Mouse (Mus musculus) kidney, adult 8-10 months (tissue): ENCODE measurements at regions not wholly inside any gene's neighbourhood (a gene's known extent, or its start where the extent isn't known, plus 50 kb on each side); places are given as distances from the start of the nearest gene placed in this dataset.
A peak's percentile ranks its signal among the peaks of the same experiment; 100 is the strongest.

Experiments used
- DNase-seq, 2 experiments: peaks; one replicate each; pipeline ENCODE4 v3.0.0; 2022

DNA sequence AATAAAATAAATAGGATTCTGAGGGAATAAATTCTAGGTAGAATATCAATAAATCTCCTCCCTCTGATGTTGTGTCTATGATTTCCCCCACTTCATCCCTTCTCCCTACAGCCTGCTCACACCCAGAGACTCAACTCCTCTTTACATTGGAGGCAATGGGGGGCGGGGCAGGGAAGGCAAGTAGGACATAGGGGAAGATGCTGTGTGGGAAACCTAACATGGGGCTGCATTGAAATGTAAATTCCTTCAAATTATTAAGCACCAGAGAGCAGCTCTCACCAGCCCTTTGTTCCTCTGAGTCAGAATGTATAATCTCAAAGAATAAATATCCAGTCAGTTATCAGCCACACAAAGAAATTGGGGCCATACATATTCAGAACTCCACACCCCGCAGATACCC, 91.6 kb downstream of the Nuf2 start:
- no peak for DNase-seq

DNA sequence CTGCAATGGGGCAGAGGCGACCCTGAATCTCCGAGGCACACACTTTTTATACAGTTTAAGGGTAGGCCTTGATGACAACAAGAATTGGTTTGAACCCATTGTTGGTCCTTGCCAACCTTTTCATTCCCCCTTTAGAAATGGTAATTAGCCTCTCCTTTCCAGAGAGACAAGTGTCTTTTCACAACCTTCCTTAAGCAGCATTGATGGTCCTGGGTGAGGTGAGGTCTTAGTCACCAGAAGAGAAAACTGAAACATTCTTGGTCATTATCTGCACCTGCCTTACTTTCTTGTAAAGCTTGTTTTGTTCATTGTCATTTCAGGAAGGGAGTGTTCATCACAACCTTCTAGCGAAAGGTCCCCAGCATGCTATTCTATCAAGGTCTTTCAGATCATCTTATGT, 93.3 kb downstream of the Nuf2 start:
- no peak for DNase-seq

DNA sequence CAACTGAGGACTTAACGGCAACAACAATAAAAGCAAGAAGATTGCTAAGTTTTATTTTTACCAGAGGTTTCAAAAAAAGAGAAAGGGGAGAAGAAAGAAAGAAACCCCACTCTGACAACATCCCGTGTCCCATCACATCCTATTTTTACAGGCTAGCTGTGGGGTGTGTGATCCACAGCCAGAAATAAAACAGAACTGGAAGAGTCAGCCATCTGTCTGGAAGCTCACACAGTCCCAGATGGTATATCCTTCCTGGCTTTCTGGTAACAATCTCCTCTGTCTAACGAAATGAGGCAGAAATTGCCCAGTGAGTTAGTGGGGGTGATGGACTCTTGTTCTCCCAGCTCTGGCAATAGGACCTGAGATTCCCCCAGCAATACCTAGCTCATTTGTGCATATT, 108.9 kb downstream of the Nuf2 start:
- DNase-seq = no peak

DNA sequence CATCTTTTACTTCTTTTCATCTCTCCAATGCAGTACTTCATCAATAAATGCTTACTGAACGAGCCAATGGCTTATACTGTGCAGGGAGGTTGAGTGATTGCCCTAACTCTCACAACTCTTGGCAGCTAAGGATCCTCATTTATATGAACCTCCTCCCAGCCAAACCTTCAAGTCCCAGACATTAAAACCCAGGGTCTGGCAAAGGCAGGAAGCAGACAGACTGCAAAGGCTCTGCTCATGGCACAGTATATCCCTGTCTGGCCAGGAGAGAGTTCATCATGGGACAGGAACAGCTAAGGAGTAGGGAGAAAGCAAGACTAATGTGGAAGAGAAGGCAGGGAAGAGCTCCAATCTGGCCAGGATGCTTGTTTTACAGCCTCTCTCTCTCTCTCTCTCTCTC, 109.6 kb downstream of the Nuf2 start:
- DNase-seq = no peak

DNA sequence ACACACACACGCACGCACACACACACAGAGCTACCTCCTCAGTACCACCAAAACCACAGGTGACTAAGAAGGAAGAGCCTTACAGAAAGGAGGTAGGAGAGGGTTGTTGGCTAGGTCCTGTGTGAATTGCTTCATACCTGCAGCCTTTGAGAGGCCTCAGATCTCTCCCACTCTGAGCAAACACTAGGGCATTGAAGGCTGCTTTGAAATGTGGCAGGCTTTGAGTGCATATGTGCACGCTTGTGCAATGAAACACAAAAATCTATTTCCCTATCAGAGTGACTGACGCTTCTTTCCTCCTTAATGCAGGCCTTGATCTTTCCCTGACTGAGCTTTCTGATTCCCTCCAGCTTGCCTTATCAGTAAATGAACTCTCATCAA, 112.6 kb downstream of the Nuf2 start:
- DNase-seq = no peak

DNA sequence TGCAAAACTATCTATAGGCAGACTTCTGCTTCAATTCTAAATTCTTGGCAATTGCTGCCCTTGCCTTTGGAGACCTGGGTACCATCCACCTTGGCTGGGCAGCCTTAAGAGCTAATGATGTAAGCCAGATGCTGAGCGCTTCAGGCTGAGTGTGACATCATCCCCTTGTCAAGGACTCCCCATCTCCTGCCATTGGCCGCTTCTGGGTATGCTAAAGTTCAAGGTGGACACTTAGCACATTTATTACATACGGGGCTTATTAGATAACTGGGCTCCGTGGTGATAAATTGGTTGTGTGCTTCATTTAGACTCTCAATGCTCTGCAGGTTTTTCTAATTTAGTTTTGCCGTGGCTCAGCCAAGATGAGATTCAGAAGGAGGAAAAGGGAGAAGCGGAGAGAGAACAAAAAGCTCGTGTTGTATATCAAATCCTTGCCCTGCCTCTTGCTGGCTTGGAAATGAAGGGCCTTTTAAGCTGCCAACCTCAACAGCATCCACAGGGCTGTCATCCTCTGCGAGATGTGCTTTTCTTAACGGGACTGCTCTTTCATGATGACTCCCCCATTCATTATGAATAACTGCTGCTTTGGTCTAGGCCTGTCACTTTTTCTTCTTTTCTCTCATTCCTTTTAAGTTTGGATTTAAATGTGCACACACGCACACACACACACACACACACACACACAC, 113.1 kb downstream of the Nuf2 start:
- no peak for DNase-seq

DNA sequence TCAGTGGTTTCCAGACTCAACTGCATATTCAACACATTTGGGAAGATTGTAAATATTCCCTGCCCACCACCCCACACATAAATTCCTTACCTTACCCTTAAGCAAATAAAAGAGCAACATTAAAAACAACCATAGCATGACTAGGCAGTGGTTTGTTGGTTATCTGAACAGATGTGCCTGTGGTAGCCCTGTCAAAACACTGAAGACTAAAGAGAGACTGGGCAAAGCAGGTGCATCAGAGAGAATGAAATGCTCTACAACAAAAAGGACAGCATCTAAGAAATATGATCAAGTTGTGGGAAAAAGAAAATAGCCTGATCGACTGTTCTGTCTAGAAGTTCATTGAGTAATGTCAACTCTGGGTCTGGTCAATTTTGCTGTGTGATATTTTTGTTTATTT, 114.6 kb downstream of the Nuf2 start:
- DNase-seq = no peak

DNA sequence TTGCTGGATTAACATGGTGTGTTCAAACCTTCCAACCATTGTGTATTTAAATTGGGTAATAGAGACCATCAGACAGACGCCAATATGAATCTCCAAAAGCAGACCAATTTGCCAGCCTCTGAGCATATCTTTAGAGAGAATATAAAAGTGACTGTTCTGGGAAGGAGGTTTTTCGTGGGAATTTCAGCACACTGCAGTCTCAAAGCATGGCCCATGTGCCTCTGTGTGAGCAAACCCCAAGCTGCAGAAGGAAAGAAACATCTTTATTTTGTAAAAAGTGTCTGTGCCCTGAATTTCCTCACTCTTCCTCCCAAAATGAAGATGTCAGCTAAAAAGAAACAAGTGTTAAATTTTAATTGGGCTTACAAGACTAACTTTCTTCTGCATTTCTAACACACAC, 123.1 kb downstream of the Nuf2 start:
- no peak for DNase-seq

DNA sequence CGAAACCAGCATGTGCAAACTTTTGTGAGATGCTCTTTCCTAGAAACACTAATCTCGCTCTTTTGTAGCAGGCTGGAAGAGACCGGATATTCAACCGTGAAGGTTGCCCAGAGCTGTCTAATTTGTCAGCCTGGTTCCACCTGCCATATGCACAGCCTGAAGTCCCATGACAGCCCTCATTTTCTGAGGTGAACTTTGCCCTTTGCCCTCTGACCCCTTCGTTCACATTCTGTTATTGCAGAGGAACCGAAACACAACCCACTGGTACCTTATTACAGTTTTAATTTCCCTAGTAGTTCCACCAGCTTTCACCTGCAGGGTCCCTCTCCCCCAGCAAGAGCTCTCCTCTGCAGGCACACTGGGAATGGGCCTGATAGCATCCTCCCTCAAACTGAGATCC, 130.4 kb downstream of the Nuf2 start:
- DNase-seq = no peak

DNA sequence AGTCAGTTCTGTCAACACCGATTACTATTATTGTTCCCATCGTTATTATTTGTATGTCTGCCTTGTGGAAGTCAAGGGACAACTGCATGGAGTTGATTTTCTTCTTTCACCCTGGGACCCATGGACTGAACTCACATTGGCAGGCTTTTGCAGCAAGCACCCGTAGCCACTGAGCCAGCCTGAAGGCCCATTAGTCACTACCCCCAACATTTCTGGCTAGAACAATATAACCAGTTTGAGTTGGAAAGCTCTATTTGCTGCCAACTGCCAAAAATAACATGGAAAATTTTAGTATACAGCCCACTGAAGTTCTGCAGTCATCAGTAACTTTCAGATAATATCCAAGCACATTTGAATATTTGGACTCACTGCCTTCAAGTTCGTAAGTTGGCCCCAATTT, 133.9 kb downstream of the Nuf2 start:
- no peak for DNase-seq

DNA sequence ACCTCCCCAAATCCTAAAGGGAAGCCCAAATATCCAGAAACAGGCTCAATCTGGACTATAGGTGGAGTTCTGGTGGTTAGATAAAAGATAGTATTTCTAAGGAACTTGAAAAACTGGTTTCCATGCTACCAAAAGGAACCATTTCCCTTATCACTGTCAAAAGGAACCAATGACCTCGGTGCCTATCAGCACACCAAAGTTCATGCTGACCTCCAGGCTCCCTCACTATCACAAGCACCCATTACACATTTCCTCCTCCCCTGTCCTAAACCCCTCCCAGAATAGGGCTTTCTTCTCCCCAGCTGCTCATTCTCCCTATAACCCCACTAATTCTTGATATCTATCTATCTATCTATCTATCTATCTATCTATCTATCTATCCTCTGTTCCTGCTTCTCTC, 144.2 kb downstream of the Nuf2 start:
- DNase-seq = no peak

DNA sequence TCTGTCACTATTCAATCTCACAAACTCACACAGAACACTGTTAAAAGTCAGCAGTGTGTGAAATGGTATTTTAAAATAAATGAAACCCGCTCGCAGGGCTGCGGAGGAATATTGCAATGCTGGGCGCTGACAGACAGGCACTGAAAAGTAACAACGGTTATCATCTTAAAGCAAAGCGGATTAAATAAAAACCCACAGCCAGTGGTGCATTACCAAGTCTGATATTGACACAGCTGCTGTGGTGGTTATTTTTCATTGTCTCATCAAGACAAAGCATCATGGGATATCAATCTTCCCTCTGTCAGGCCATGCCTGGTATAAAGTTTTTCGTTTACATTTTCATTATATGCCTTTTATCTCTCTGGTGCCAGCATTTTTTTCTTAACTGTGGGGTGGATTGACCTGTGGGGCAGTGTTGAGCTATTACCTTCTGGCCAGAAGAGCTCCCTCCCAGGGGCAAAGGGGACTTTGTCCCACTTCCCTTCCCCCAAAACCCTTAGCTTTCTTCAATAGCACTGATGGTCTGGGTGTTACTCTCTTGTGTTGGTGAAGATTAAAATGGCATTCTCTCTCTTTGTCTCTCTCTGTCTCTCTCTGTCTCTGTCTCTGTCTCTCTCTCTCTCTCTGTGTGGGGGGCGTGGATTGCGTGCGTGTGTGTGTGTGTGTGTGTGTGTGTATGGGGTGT, 145.4 kb downstream of the Nuf2 start:
- no peak for DNase-seq

DNA sequence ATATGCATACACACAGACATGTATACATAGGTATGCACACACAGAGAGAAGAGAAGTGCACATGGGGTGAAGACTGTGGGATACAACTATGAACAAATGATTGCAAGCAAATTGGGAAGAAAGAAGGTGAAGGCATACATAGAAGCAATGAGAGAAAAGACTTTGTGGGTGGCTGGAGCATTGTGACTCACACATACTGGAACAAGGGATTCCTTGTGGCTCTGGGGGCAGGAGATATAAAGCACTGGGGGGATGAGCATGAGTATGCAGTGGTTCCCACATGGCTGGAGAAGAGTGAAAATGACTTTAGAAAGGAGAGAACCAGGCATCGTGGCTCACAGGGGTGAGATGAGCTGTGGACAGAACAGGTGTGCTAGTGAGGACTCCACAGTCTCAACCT, 156.6 kb downstream of the Nuf2 start:
- DNase-seq = no peak

DNA sequence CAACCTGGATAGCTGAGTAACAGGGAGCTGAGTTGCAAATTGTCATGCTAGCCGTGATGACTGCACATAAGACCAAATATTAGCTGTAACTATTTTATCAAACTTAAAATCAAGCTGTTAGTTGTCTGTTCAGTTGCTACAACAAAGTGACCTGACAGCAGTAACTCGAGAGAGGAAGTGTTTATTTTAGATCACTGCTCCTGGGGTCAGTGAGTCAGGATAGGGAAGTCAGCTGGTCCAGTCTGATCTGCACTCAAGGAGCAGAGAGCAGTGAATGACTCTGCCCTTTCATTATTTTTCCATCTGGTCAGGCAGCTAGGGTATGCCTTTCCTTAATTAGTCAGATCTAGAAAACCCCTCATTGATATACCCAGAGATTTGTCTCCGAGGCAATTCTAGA, 162.5 kb downstream of the Nuf2 start:
- no peak for DNase-seq

DNA sequence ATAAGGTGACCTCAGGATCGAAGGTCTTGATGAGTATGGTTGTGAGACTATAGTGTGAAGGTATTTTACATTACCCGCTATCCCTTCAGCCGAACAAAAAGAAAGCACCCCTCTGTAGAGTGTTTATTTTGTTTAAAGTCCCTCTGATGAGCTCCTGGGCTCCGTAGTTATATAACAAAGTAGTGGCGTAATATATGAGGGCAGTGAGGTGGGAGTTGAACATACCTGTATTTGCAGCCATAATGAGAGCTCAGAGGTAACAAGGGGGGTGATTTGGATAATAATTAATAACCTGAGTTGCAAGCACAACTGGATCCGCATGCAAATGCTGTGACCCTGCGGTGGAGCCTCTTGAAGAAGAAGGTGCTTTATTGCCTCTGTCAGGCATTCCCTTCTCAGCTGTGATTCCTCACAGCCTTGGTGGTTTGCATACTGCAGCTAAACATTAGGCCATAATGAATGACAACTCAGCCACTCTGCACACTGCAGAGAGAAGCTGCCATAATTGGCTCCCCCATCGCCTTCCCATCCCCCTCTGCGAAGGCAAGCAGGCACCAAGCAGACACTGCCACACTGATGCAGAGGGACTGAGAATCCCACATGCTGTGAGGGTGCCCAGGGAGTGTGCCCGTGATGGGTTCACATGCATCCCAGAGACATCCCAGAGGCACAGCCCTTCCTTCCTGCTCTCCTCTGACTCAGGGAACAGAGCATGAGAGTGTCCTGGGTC, 163.3 kb downstream of the Nuf2 start:
- DNase-seq = no peak

DNA sequence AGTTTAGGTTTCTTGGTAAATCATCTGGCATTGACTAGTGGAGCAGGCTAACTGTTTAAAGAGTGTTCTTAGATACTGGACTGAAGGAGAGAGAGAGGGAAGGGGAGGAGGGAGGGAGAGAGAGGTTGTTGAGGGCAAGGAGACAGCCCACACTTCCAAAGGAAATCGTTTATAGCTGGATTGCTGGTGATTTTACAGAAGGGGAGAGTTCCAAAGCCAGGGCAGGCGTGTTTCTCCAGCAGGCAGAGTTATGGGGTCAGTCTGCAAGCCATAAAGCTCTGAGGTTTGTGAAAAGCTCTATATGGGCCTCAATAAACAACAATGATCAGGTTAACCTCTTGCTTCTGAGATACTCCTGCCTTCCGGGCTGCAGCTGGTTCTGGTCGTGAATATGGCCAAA, 163.9 kb downstream of the Nuf2 start:
- DNase-seq = no peak

DNA sequence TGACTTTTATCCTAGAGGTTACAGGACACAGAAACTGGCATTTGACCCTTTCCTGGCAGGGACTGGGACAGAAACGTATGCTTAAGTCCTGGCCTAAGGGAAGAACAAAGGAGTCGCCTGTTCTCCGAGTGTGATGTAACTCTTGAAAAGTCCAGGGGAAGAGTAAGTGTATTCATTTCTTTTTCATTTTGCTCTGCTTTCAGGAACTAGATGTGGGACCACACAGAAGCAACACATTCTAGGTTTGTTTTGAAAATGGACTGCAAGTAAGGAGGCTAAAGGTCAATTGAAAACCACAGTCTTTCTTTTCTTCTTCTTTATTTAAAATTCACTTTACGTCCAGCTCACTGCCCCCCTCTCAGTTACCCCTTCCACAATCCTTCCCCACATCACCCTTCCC, 168.7 kb downstream of the Nuf2 start:
- DNase-seq = no peak

DNA sequence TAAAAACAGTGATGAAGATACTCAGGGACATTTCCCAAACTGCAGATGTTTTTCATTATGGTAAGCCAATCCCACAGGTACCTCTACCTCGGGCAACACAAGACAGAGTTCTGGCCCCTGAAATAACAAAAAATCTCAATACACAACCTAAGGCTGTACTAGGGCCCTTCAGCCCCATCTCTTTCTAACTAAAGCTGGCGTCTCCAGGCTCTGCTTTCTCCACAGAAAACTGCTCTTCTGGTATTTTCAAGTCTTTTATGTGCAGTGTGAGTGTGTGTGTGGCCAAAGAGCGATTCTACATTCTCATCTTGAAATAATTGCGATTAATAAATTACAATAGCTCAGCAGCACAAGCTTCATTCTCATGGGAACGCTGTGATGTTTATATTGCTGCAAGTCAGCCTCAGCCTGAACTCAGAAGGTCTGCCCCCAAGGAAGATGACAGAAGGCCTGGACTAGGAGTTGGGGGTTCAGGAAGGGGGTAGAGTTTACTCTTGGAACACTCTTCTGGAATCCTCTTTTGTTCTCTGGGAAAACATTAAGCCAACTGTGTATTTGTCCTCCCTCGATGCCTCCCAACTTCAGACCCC, 173.5 kb downstream of the Nuf2 start:
- DNase-seq = no peak

DNA sequence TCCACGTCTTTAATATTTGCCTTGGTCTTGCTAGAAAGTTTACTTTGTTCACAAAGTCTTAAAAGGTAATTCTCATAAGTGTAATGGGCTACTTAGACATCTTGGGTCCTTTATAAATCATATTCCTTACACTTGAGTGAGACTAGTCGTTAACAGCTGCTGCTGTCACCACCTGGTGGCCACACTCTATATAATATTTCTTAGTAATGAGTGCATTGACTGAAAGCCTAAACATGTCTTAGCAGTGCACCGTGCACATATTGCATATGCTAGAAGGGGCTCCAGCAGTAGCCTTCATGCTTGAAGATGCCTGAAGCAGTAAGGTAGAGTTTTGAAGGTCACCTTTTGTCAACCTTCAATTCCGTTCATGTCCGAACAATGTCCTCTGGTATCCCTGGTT, 177.2 kb downstream of the Nuf2 start:
- no peak for DNase-seq

DNA sequence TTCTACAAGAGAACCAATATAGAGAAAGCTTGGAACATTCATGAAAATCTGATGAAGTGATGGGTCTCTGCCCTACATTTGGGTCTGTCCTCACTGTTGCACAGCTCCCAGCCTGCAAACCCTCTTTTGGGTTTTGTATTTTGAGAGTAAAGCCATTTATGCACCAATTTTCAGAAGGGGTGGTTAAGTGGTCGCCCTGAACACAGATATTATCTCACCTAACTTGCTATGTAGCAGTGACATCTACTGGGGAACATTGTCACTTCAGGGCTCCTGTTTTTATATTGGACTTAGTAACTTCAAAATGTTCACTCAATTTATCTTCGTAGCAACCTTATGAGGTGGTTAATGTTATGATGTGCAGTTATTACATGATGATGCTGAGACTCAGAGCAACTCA, 183.6 kb downstream of the Nuf2 start:
- peak; percentile 31 to 39 for DNase-seq

DNA sequence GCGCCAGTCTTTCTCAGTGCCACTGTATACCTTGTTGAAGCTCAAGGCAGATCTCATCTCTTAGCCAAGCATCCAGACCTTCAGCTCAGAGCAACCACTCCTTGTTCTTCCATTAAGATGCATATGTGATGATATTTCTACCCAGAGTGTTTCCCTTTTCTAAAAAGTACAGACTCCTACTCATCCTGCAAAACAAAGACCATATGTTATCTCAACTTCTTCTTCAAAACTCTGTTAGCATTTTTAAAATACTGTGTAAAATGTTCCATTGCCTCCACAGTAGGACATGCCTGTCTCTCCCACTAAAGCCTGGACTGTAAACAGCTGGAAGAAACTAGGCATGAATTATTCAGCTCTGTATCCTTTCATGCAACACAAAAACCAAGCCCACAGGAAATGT, 184.4 kb downstream of the Nuf2 start:
- no peak for DNase-seq

DNA sequence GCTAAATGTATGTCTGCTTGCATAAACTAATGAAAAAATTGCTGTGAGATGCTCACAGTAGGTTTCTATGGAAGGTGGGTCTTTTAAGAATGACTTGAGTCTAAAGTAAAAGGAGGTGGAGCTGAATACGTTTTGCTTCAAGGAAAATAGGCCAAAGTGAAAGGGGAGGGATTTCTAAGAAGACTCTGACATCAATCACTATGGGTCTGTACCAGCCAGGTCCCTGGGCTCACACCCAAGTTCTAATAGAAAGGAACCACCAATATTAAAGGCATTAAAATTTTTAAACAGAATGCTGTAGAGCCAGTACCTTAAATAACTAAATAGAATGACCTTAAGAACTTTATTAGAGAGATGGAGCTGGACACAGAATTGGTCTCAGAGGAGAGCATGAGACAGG, 190.1 kb downstream of the Nuf2 start:
- peak in 1 of 2 experiments; percentile 11 for DNase-seq

DNA sequence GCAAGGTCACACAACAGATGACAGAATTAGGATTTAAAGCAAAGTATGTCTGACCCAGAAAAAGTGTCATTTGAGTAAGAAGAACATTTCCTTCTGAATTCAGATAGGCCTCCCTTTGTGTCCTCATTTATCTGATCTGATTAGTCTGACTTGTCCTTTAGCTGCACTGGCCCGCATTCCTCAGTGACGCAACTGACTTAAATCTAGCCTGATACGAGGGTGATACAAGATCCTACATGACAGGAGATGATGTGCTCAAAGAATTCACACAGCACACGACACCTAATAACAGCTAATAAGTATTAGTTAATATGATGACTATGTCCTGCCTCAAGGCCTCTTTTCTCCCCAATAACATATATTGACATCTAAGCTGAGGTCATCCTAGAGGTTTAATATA, 192.8 kb downstream of the Nuf2 start:
- no peak for DNase-seq

DNA sequence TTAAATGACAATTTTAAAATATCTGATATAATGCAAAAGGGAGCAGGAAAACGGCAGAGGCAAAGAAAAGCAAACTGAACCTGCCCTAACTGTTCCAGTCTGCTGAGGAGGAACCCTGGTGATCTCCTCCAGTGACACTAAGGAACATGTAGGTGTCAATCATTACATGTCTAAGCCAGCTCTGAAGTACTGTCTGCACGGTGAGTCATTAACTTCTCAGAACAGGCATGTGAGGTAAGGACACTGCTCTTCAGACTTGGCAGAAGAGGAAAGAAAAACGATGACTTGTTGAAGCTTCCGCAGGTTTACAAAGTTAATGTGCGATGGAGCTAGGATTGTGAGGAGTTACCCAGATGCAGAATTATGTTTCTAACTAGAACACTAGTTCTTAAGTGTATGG, 199.1 kb downstream of the Nuf2 start:
- peak; percentile 52 to 66 for DNase-seq
